Mouse (Mus musculus): Measurements from ENCODE around the gene Tpst2. TPM values are rescaled to one million over a fixed set of nuclear protein-coding genes. Genes with fewer than 3 reads are reported as not detected.

The Tpst2 gene
- polyA plus RNA-seq, 1 experiment from 2014 or later: 31.2 TPM

- WGBS (ENCODE audit: insufficient replicate concordance): 64% methylated on average over 3 of the region's 3 CpGs
Measured at GRCm38 (mm10) chr5:112238781-112239482, 37.6 kb upstream of the Tpst2 start.

DNA sequence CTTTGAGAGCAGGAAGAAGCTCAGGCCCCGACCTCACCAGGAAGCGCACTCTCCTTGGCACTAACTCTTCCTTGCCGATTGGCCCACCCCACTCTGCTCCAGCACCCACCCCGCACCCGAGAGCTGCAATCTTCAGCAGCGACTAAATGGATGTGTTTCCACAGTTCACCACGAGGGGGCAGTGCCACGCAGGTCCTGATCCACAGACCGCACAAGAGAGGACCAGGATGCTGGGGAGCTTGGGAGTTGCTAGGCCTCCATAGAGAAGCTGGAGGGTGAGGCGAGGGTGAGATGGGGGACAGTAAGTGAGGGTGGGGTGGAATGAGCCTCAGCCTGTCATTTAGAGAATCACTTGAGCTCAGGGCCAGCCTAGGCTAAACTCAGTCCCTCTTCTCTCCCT lies 35.7 kb upstream of the Tpst2 start:
- Histone ChIP-seq H3K4me3 (ENCODE audit: low read depth, low read length) (no peak overlapping the region), H3K9me3 (replicated peaks; ENCODE audit: control insufficient read depth, low read length) (no peaks in the 10 kb centered on the region), H3K9ac (ENCODE audit: low read depth, low read length) (no peak overlapping the region), H3K36me3 (ENCODE audit: control insufficient read depth, insufficient read depth, low read length) (no peaks in the 10 kb centered on the region), H3K4me1 (ENCODE audit: control insufficient read depth, insufficient read depth, low read length) (0 out of 2 replicates have a peak, but pooled peaks cover 8% of the 10 kb centered on the region), H3K27me3 (ENCODE audit: control insufficient read depth, insufficient read depth, low read length) (peaks cover 33% of the 10 kb centered on the region), H3K27ac (ENCODE audit: low read depth, low read length) (no peak overlapping the region), H3K4me2 (peak overlapping the region; percentile 21)
- 2% methylated on average over 10 of the region's 10 CpGs for WGBS (ENCODE audit: insufficient replicate concordance)
- ATAC-seq (replicated peaks; ENCODE audit: insufficient number of reproducible peaks, low FRiP score, low TSS enrichment): peak; percentile 45; the same call in 1 of the 2 replicates

More at GRCm38 (mm10) chr5:112238781-112239482, 37.6 kb upstream of the Tpst2 start:
- no peak overlapping the region for H3K4me3 ChIP-seq (ENCODE audit: low read depth, low read length)
- no peak overlapping the region for H3K9ac ChIP-seq (ENCODE audit: low read depth, low read length)
- no peaks in the 10 kb centered on the region for H3K36me3 ChIP-seq (ENCODE audit: control insufficient read depth, insufficient read depth, low read length)
- no peak for ATAC-seq (replicated peaks; ENCODE audit: insufficient number of reproducible peaks, low FRiP score, low TSS enrichment)
- no peak overlapping the region for H3K27ac ChIP-seq (ENCODE audit: low read depth, low read length)
- H3K4me2 ChIP-seq: no peak overlapping the region
- 0 out of 2 replicates have a peak, but pooled peaks cover under 1% of the 10 kb centered on the region for H3K4me1 ChIP-seq (ENCODE audit: control insufficient read depth, insufficient read depth, low read length)
- H3K27me3 ChIP-seq (ENCODE audit: control insufficient read depth, insufficient read depth, low read length): peaks cover 36% of the 10 kb centered on the region
- H3K9me3 ChIP-seq (replicated peaks; ENCODE audit: control insufficient read depth, low read length): no peaks in the 10 kb centered on the region

DNA sequence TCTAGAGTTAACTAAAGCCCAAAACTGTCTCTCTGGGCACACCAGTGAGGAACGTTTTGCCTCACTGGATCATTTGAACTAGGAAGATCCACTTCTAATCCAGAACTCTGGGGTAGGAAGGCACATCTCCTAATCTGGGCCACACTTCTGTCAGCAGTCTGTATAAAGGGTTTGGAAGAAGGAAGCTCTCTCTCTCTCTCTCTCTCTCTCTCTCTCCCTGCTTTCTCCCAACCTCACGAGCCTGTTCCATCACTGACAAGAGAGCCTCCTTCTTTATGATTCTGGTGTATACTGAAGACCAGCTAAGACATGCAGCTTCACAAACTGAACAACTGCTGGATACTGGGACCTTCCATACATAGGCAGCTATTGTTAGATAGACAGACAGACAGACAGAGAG lies 34.6 kb upstream of the Tpst2 start:
- Histone ChIP-seq H3K4me2 (no peak overlapping the region), H3K4me1 (ENCODE audit: control insufficient read depth, insufficient read depth, low read length) (0 out of 2 replicates have a peak, but pooled peaks cover 8% of the 10 kb centered on the region), H3K9me3 (replicated peaks; ENCODE audit: control insufficient read depth, low read length) (no peaks in the 10 kb centered on the region), H3K36me3 (ENCODE audit: control insufficient read depth, insufficient read depth, low read length) (no peaks in the 10 kb centered on the region), H3K4me3 (ENCODE audit: low read depth, low read length) (no peak overlapping the region), H3K27ac (ENCODE audit: low read depth, low read length) (no peak overlapping the region), H3K9ac (ENCODE audit: low read depth, low read length) (no peak overlapping the region), H3K27me3 (ENCODE audit: control insufficient read depth, insufficient read depth, low read length) (peaks cover 31% of the 10 kb centered on the region)
- no peak for ATAC-seq (replicated peaks; ENCODE audit: insufficient number of reproducible peaks, low FRiP score, low TSS enrichment)
- WGBS (ENCODE audit: insufficient replicate concordance): 83% methylated on average over 2 of the region's 2 CpGs

GRCm38 (mm10) chr5:112242361-112242778 lies 34.1 kb upstream of the Tpst2 start:
- H3K9ac ChIP-seq (ENCODE audit: low read depth, low read length): no peak overlapping the region
- H3K27me3 ChIP-seq (ENCODE audit: control insufficient read depth, insufficient read depth, low read length): peaks cover 31% of the 10 kb centered on the region
- 0 out of 2 replicates have a peak, but pooled peaks cover 8% of the 10 kb centered on the region for H3K4me1 ChIP-seq (ENCODE audit: control insufficient read depth, insufficient read depth, low read length)
- 58% methylated on average over 5 of the region's 5 CpGs for WGBS (ENCODE audit: insufficient replicate concordance)
- ATAC-seq (replicated peaks; ENCODE audit: insufficient number of reproducible peaks, low FRiP score, low TSS enrichment): no peak
- no peak overlapping the region for H3K4me3 ChIP-seq (ENCODE audit: low read depth, low read length)
- no peak overlapping the region for H3K27ac ChIP-seq (ENCODE audit: low read depth, low read length)
- no peaks in the 10 kb centered on the region for H3K36me3 ChIP-seq (ENCODE audit: control insufficient read depth, insufficient read depth, low read length)
- H3K9me3 ChIP-seq (replicated peaks; ENCODE audit: control insufficient read depth, low read length): no peaks in the 10 kb centered on the region
- no peak overlapping the region for H3K4me2 ChIP-seq

- H3K27ac ChIP-seq (ENCODE audit: low read depth, low read length): no peak overlapping the region
- peaks cover 28% of the 10 kb centered on the region for H3K27me3 ChIP-seq (ENCODE audit: control insufficient read depth, insufficient read depth, low read length)
- no peaks in the 10 kb centered on the region for H3K36me3 ChIP-seq (ENCODE audit: control insufficient read depth, insufficient read depth, low read length)
- H3K9me3 ChIP-seq (replicated peaks; ENCODE audit: control insufficient read depth, low read length): no peaks in the 10 kb centered on the region
- no peak overlapping the region for H3K4me2 ChIP-seq
- H3K4me3 ChIP-seq (ENCODE audit: low read depth, low read length): no peak overlapping the region
- no peak overlapping the region for H3K9ac ChIP-seq (ENCODE audit: low read depth, low read length)
- 0 out of 2 replicates have a peak, but pooled peaks cover 8% of the 10 kb centered on the region for H3K4me1 ChIP-seq (ENCODE audit: control insufficient read depth, insufficient read depth, low read length)
- 52% methylated on average over 5 of the region's 5 CpGs for WGBS (ENCODE audit: insufficient replicate concordance)
- no peak for ATAC-seq (replicated peaks; ENCODE audit: insufficient number of reproducible peaks, low FRiP score, low TSS enrichment)
Measured at GRCm38 (mm10) chr5:112243041-112243440, 33.5 kb upstream of the Tpst2 start.

GRCm38 (mm10) chr5:112243539-112244274 lies 32.8 kb upstream of the Tpst2 start:
- H3K27me3 ChIP-seq (ENCODE audit: control insufficient read depth, insufficient read depth, low read length): peaks cover 22% of the 10 kb centered on the region
- no peak overlapping the region for H3K9ac ChIP-seq (ENCODE audit: low read depth, low read length)
- ATAC-seq (replicated peaks; ENCODE audit: insufficient number of reproducible peaks, low FRiP score, low TSS enrichment): no peak
- 0 out of 2 replicates have a peak, but pooled peaks cover 8% of the 10 kb centered on the region for H3K4me1 ChIP-seq (ENCODE audit: control insufficient read depth, insufficient read depth, low read length)
- no peaks in the 10 kb centered on the region for H3K9me3 ChIP-seq (replicated peaks; ENCODE audit: control insufficient read depth, low read length)
- no peak overlapping the region for H3K4me3 ChIP-seq (ENCODE audit: low read depth, low read length)
- no peaks in the 10 kb centered on the region for H3K36me3 ChIP-seq (ENCODE audit: control insufficient read depth, insufficient read depth, low read length)
- H3K4me2 ChIP-seq: no peak overlapping the region
- 41% methylated on average over 10 of the region's 10 CpGs for WGBS (ENCODE audit: insufficient replicate concordance)
- H3K27ac ChIP-seq (ENCODE audit: low read depth, low read length): no peak overlapping the region

- Histone ChIP-seq H3K36me3 (ENCODE audit: control insufficient read depth, insufficient read depth, low read length) (no peaks in the 10 kb centered on the region), H3K27ac (ENCODE audit: low read depth, low read length) (no peak overlapping the region), H3K4me2 (no peak overlapping the region), H3K9me3 (replicated peaks; ENCODE audit: control insufficient read depth, low read length) (no peaks in the 10 kb centered on the region), H3K27me3 (ENCODE audit: control insufficient read depth, insufficient read depth, low read length) (peaks cover 17% of the 10 kb centered on the region), H3K4me3 (ENCODE audit: low read depth, low read length) (no peak overlapping the region), H3K4me1 (ENCODE audit: control insufficient read depth, insufficient read depth, low read length) (0 out of 2 replicates have a peak, but pooled peaks cover 8% of the 10 kb centered on the region), H3K9ac (ENCODE audit: low read depth, low read length) (no peak overlapping the region)
- WGBS (ENCODE audit: insufficient replicate concordance): 16% methylated on average over 1 of the region's 1 CpGs
- ATAC-seq (replicated peaks; ENCODE audit: insufficient number of reproducible peaks, low FRiP score, low TSS enrichment): no peak
Measured at GRCm38 (mm10) chr5:112244275-112244562, 32.3 kb upstream of the Tpst2 start.

DNA sequence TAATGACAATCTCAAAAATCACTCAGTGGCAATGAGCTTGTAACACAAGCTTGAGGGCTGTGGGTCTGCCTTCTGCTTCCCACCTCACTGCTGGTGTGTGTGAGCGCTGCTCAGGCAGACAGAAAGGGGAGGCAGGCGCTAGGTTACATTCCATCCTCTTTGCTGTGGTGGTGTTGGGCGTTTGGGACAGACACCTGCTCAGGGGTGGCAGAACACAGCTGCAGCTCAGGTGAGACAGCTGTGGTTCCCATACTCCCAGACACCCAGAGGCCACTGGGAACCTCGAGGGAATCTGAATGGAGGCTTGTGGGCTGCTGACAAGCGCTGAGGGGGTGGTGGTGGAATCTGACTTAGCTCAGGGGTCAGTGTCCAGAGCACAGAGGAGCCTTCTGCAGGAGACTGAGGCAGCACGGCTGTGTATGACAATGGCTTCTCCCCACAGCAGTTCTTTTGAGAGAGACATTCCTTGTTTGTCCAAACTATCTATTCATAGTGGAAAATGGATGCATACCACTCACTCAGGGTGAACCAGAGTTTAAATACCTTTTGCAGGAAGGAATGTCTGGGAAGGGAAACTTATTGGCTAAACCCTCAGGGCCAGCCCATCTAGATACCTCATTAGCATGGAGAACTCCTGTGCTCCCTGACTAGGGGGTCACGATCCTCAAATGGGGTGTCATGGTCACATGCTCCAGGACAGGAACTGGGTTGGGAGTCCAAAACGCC lies 31.4 kb upstream of the Tpst2 start:
- Histone ChIP-seq H3K9me3 (replicated peaks; ENCODE audit: control insufficient read depth, low read length) (no peaks in the 10 kb centered on the region), H3K4me3 (ENCODE audit: low read depth, low read length) (no peak overlapping the region)

More for the DNA sequence above, 31.4 kb upstream of the Tpst2 start:
- Histone ChIP-seq H3K4me1 (ENCODE audit: control insufficient read depth, insufficient read depth, low read length) (0 out of 2 replicates have a peak, but pooled peaks cover 8% of the 10 kb centered on the region), H3K9ac (ENCODE audit: low read depth, low read length) (no peak overlapping the region), H3K27ac (ENCODE audit: low read depth, low read length) (no peak overlapping the region), H3K4me2 (no peak overlapping the region), H3K36me3 (ENCODE audit: control insufficient read depth, insufficient read depth, low read length) (no peaks in the 10 kb centered on the region), H3K27me3 (ENCODE audit: control insufficient read depth, insufficient read depth, low read length) (peaks cover 12% of the 10 kb centered on the region)
- 48% methylated on average over 8 of the region's 8 CpGs for WGBS (ENCODE audit: insufficient replicate concordance)
- no peak for ATAC-seq (replicated peaks; ENCODE audit: insufficient number of reproducible peaks, low FRiP score, low TSS enrichment)

Data from heart, embryonic 11.5 days (tissue).